Mouse (Mus musculus) forebrain, embryonic 12.5 days (tissue): Measurements from ENCODE around the gene Coa3. TPM values are rescaled to one million over a fixed set of nuclear protein-coding genes. Genes with fewer than 3 reads are reported as not detected.

Experiments
- ATAC-seq: fragments of 200-750 bp; cut with Nextera tagmentation; 2 replicates; pipeline ENCODE4 v1.8.0; 2017; ENCODE audit warnings: moderate TSS enrichment; ENCODE audit not compliant: low FRiP score
- H3K27ac ChIP-seq: fragments of 300-500 bp; sonication (generic); 2 replicates; pipeline ENCODE4 v1.5.1; 2016; ENCODE audit warnings: mild to moderate bottlenecking
- H3K27me3 ChIP-seq: fragments of 300-500 bp; sonication (generic); 2 replicates; pipeline ENCODE4 v1.6.1; 2016; ENCODE audit warnings: mild to moderate bottlenecking
- H3K36me3 ChIP-seq: fragments of 300-500 bp; sonication (generic); replicated peaks from 2 replicates; pipeline ENCODE4 v1.6.1; 2016; ENCODE audit warnings: mild to moderate bottlenecking
- H3K4me1 ChIP-seq: fragments of 300-500 bp; sonication (generic); 2 replicates; pipeline ENCODE4 v1.6.1; 2016
- H3K4me2 ChIP-seq: fragments of 300-500 bp; sonication (generic); 2 replicates; pipeline ENCODE4 v1.6.1; 2016; ENCODE audit warnings: mild to moderate bottlenecking, moderate library complexity
- H3K4me3 ChIP-seq: fragments of 300-500 bp; sonication (generic); replicated peaks from 2 replicates; pipeline ENCODE4 v1.5.1; 2016; ENCODE audit warnings: mild to moderate bottlenecking
- H3K9ac ChIP-seq: fragments of 300-500 bp; sonication (generic); 2 replicates; pipeline ENCODE4 v1.6.1; 2016; ENCODE audit warnings: mild to moderate bottlenecking
- H3K9me3 ChIP-seq: fragments of 300-500 bp; sonication (generic); 2 replicates; pipeline ENCODE4 v1.6.1; 2016
- WGBS: fragments of 180-500 bp; shearing (Covaris S2); methylation state at CpG from one replicate; pipeline ENCODE4 v1.1.7; 2016; 5-methylcytosine and 5-hydroxymethylcytosine counted together
- polyA plus RNA-seq: library from polyadenylated mRNA; unstranded; fragments of >200 nt; fragmentation: Nextera tagmentation; extraction: Ambion mirVana; gene quantifications from 2 replicates; pipeline ENCODE4 v1.2.1, GENCODE M21; 2016

Gene Coa3
- polyA plus RNA-seq, 1 experiment from 2014 or later = 183 TPM

DNA sequence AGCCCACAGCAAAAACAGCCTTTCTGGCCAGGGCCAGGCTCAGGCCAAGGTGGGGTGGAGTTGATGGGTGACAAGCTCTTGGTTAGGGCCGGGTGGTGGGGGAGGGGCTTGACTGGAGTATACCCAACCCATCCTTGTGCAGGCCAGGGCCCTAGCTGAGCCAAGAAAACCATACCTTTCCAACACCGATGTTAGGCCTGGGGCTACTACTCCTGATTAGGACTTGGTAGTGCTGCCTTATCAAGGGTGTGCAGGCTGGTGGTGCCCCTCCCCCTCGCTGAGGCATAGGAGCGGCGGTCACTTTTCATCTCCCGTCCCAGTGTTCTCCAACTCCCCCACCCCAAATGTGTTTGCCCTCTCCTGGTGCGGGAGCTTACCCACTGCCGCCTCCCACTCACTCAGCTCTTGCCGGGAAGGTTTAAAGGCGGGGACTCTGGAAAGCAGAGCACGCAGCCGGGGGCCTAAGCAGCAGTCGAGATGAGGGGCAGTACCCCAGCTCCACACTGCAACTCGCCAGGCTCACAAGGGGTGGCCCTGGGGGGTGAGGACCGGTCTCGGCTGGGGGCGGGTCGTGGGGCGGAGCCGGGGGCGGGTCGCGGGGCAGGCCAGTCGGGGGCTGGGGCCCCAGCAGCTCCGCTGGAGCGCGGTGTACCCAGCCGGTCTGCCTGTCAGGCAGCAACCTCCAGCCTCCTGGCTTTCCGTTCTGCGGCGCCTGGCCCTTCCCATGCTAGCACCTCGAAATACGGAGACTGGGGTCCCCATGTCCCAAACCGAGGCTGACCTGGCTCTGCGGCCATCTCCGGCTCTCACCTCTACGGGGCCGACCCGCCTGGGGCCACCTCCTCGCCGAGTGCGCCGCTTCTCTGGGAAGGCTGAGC is 18.7 kb downstream of the Coa3 start, which contains the start of gene Wnk4:
Gene Wnk4, plus strand, starts transcription at position 620 of the 878 bp plus-strand sequence.
- peak within 1 kb of the TSS; percentile 67 for H3K9ac ChIP-seq
- ATAC-seq = peak; percentile 84
- peaks cover 43% of the 10 kb centered on the region for H3K27me3 ChIP-seq
- 0 out of 2 replicates have a peak within 1 kb of the TSS, but pooled peaks have one; percentile 38 for H3K27ac ChIP-seq
- under 1% methylated on average over 43 of the region's 43 CpGs for WGBS
- H3K4me3 ChIP-seq = peak within 1 kb of the TSS; percentile 49
- H3K4me2 ChIP-seq = peak within 1 kb of the TSS; percentile 96
- H3K4me1 ChIP-seq = peaks cover 54% of the 10 kb centered on the region
- H3K36me3 ChIP-seq = peaks cover 14% of the 10 kb centered on the region; the same call in 1 of the 2 replicates
- H3K9me3 ChIP-seq = no peaks in the 10 kb centered on the region

DNA sequence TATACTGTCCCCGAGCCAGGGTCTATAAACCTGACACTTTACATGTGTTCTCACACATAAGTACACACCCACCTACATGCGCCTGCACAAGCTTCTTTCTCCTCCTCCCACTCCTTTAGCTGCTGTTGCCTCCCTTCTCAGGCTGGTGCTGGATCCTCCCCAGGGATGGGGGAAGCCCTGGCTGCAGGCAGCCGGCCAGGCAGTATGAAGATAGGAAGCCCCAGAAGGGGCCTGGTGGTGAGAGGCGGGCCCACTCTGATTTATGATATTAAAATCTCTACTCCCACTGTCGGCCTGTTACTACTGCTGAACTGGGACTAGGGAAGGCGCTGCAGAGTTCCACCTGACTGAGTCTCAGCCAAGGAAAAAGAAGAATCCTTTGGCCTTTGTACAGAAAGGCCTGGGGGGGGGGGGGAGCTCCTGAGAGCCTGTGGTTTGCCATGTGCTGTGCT is 19.6 kb downstream of the Coa3 start:
- 48% methylated on average over 6 of the region's 6 CpGs for whole genome bisulfite sequencing
- Histone ChIP-seq H3K36me3 (peaks cover 14% of the 10 kb centered on the region; the same call in 1 of the 2 replicates), H3K9ac (no peak overlapping the region), H3K27ac (0 out of 2 replicates have a peak overlapping the region, but pooled peaks have one; percentile 38), H3K4me3 (no peak overlapping the region), H3K27me3 (peaks cover 35% of the 10 kb centered on the region), H3K9me3 (no peaks in the 10 kb centered on the region), H3K4me2 (peak overlapping the region; percentile 96), H3K4me1 (peaks cover 53% of the 10 kb centered on the region)
- no peak for ATAC-seq

DNA sequence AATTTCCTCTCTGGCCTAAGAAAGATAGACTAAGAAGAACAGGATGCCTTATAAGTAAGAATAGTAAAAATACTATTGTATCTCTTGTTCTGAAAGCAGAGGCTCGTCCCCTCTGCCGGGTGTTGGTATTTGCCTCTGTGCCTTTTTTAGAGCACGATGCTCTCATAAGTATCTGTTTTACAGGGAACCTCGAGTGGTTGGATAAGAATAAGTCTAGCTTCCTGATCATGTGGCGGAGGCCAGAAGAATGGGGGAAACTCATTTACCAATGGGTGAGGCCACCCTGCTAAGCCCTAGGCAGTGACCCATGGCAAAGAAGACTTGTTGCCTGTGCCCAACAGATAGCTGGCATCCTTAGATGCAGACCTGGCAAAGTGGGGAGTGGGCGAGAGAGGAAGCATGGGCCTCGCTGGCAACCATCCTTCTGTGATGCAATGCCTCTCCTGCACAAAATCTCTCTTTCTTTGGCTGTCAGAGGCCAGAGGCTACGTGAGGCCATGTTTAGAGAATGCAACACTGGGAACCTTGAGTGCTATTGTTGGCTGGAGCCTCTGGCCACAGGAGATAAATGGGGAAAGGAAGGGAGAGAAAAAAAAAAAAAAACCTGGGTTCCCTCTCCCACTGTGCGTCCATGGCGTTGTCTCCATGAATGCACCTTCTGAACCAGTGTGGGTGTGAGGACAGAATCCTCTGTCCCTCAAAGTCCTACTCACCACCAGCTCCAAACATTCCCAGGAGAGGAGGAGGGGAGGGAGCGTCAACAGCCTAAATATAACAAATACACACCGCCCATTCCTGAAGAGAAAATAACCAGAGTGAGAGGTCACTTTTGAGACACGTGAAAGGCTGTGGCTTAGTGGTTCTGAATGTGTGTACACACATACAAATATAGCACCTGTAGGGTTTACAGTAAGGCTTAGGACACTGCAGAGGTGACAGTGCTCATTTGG is 22.8 kb downstream of the Coa3 start:
- H3K4me1 ChIP-seq = peaks cover 39% of the 10 kb centered on the region
- H3K4me3 ChIP-seq = no peak overlapping the region
- H3K27me3 ChIP-seq = peaks cover 4% of the 10 kb centered on the region
- ATAC-seq = no peak
- peaks cover 14% of the 10 kb centered on the region; the same call in 1 of the 2 replicates for H3K36me3 ChIP-seq
- H3K9ac ChIP-seq = no peak overlapping the region
- no peaks in the 10 kb centered on the region for H3K9me3 ChIP-seq
- no peak overlapping the region for H3K4me2 ChIP-seq
- H3K27ac ChIP-seq = no peak overlapping the region
- 89% methylated on average over 13 of the region's 13 CpGs for WGBS

DNA sequence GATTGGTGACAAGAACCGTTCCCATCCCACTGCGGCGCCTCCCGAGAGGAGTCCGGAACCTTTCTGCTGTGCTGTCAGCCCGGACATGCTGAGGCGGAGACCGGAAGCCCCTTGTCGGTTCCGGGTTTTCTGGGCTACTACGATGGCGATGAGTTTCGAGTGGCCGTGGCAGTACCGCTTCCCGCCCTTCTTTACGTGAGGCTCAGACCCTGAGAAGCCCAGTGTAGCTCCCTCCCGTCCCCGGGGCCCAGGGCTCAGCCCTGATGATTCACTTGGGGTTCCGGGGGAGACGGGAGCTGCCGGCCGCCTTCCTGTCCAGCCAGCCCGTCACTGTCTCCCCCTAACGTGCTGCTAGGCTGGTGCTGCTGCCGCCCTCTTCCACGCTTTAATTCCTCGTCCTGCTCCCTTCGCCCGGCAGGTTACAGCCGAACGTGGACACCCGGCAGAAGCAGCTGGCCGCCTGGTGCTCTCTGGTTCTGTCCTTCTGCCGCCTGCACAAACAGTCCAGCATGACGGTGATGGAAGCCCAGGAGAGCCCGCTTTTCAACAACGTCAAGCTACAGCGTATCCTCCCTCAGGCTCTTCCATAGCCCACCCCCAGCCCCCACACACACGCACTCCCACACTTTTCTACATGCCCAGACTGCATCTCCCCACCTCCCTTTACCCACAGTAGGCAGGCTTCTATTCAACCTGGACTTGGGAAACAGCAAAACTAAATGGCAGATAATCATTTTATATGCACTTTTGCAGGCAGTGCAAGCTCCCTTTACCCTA is 25.1 kb downstream of the Coa3 start, which contains the start of gene Vps25:
Gene Vps25, plus strand, starts transcription at position 95 of the 777 bp plus-strand sequence.
- peaks cover 3% of the 10 kb centered on the region; the same call in 1 of the 2 replicates for H3K27me3 ChIP-seq
- H3K27ac ChIP-seq = peak within 1 kb of the TSS; percentile 88
- peak; percentile 78 for ATAC-seq
- H3K36me3 ChIP-seq = peaks cover 14% of the 10 kb centered on the region; the same call in 1 of the 2 replicates
- under 1% methylated on average over 40 of the region's 40 CpGs for WGBS
- peak within 1 kb of the TSS; percentile 91 for H3K9ac ChIP-seq
- peak within 1 kb of the TSS; percentile 95 for H3K4me2 ChIP-seq
- peak within 1 kb of the TSS; percentile 90 for H3K4me3 ChIP-seq
- no peaks in the 10 kb centered on the region for H3K9me3 ChIP-seq
- H3K4me1 ChIP-seq = peaks cover 18% of the 10 kb centered on the region

DNA sequence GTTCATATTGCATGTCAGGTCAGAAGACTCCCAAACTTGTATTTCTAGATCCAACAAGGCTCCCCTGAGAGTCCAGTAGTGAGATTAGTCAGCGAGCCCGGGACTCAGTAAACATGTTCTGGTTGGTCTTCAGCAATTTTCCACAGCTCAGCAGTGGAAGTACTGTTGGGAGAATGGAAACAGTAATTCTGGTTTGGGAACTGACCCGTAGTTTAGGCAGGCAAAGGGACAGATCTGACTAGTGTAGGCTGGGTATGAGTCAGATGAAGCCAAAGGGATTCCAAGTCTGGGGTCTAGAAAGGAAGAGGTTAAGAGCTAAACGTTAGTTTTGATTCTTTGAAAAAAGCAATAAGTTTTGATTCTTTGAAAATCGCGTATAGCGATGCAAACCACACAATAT is 26.0 kb downstream of the Coa3 start:
- WGBS = 19% methylated on average over 7 of the region's 7 CpGs
- Histone ChIP-seq H3K27ac (no peak overlapping the region), H3K36me3 (0 out of 2 replicates have a peak, but pooled peaks cover 5% of the 10 kb centered on the region), H3K4me3 (peak overlapping the region; percentile 90), H3K27me3 (peaks cover 7% of the 10 kb centered on the region), H3K9me3 (no peaks in the 10 kb centered on the region), H3K4me2 (peak overlapping the region; percentile 95), H3K9ac (peak overlapping the region; percentile 91), H3K4me1 (peaks cover 16% of the 10 kb centered on the region)
- ATAC-seq = no peak

DNA sequence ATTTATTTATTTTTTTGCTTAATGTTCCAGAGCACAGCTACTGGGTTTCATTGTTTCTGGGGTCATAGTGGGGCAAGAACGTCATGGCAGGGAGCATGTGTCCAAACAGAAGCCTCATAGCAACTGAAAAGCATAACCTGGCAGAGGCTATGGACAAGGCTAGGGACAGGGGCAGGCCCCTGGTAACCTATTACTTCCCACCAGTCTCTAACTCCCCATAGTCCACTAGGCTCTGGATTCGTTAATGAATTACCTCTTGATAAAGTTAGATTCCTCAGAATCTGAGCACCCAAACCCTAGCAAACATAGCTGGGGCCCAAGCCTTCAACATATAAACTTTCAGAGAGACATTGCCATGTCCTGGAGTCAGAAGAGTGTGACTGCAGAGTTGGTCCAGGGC is 27.9 kb downstream of the Coa3 start:
- Histone ChIP-seq H3K9ac (no peak overlapping the region), H3K36me3 (0 out of 2 replicates have a peak, but pooled peaks cover 4% of the 10 kb centered on the region), H3K4me2 (no peak overlapping the region), H3K27ac (no peak overlapping the region), H3K27me3 (peaks cover 26% of the 10 kb centered on the region), H3K4me1 (peaks cover 27% of the 10 kb centered on the region), H3K9me3 (no peaks in the 10 kb centered on the region), H3K4me3 (no peak overlapping the region)
- 82% methylated on average over 2 of the region's 2 CpGs for WGBS
- ATAC-seq = no peak

DNA sequence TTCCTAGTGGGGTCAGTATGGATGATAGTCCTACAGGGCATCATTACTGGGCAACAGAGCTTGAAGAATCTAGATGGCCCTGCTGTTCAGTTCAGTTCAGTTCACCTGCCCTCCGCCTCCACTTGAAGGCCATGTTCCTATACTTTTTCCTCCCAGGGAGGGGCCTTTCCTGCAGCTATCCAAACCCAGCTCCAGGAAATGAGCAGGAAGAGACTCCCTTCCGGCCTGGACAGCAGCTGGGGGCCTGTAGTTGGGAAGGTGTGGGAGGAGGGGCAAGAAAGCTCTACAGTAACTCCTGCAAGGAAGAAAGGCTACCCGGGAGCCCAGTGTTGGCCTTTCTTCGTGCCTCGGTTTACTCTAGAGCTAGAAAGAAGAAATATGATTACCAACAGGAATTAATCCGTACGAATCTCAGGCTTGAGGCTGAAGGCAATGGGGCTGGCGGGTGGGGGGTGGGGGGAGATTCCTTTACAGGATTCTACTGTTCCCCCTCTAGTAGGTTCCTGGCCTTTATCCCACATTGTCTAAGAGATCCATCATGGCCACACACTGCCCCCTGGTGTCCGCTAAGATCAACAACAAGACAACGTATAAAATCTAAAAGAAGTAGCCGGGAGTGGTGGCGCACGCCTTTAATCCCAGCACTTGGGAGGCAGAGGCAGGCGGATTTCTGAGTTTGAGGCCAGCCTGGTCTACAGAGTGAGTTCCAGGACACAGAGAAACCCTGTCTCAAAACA is 30.5 kb downstream of the Coa3 start:
- H3K27ac ChIP-seq = no peak overlapping the region
- WGBS = 39% methylated on average over 14 of the region's 14 CpGs
- H3K27me3 ChIP-seq = peaks cover 46% of the 10 kb centered on the region

DNA sequence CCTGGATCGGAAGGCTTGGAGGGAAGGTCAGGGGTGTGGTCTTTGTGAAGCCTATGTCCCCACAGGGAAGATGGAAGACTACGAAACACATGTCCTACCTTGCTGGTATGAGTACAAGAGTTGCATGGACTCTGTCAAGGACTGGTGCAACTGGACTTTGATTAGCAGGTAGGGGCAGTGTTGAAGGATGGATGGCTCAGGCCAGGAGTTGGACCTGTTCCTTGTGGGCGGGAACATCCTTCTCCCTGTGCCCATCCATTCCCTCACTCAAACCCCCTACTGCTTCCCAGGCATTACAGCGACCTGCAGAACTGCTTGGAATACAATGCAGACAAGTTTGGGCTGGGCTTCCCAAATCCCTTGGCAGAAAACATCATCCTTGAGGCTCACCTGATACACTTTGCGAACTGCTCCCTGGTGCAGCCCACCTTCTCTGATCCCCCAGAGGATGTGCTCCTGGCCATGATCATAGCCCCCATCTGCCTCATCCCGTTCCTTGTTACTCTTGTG is 31.3 kb downstream of the Coa3 start:
- ATAC-seq = no peak
- no peak overlapping the region for H3K9ac ChIP-seq
- no peak overlapping the region for H3K4me3 ChIP-seq
- no peaks in the 10 kb centered on the region for H3K36me3 ChIP-seq
- no peaks in the 10 kb centered on the region for H3K9me3 ChIP-seq
- WGBS = 78% methylated on average over 6 of the region's 6 CpGs
- peaks cover 52% of the 10 kb centered on the region for H3K27me3 ChIP-seq
- no peak overlapping the region for H3K4me2 ChIP-seq
- no peak overlapping the region for H3K27ac ChIP-seq
- peaks cover 18% of the 10 kb centered on the region for H3K4me1 ChIP-seq

More for the DNA sequence above, 30.5 kb downstream of the Coa3 start:
- H3K4me1 ChIP-seq = peaks cover 25% of the 10 kb centered on the region
- no peak overlapping the region for H3K4me3 ChIP-seq
- H3K9ac ChIP-seq = no peak overlapping the region
- ATAC-seq = no peak
- no peaks in the 10 kb centered on the region for H3K36me3 ChIP-seq
- H3K4me2 ChIP-seq = no peak overlapping the region
- no peaks in the 10 kb centered on the region for H3K9me3 ChIP-seq

DNA sequence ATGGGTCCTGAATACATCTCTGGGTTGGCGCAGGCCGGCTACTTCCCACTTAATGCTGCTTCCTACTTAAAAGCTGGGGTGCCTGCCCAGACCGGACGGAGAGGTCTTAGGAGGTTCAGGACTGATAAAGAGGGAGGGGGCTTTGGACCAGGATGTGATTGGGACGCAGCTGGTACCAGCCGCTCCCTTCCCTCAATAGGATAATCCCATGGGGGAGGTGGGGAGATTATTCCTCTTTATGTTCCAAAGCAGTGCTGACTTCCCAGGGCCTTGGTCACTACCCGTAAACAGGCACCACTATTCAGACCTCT is 32.3 kb downstream of the Coa3 start:
- Histone ChIP-seq H3K9me3 (no peaks in the 10 kb centered on the region), H3K36me3 (no peaks in the 10 kb centered on the region), H3K27me3 (peaks cover 52% of the 10 kb centered on the region), H3K9ac (peak overlapping the region; percentile 76), H3K4me3 (peak overlapping the region; percentile 61), H3K4me2 (peak overlapping the region; percentile 98), H3K4me1 (peaks cover 18% of the 10 kb centered on the region), H3K27ac (0 out of 2 replicates have a peak overlapping the region, but pooled peaks have one; percentile 20)
- 6% methylated on average over 7 of the region's 7 CpGs for WGBS
- ATAC-seq = peak; percentile 39; the same call in 1 of the 2 replicates

DNA sequence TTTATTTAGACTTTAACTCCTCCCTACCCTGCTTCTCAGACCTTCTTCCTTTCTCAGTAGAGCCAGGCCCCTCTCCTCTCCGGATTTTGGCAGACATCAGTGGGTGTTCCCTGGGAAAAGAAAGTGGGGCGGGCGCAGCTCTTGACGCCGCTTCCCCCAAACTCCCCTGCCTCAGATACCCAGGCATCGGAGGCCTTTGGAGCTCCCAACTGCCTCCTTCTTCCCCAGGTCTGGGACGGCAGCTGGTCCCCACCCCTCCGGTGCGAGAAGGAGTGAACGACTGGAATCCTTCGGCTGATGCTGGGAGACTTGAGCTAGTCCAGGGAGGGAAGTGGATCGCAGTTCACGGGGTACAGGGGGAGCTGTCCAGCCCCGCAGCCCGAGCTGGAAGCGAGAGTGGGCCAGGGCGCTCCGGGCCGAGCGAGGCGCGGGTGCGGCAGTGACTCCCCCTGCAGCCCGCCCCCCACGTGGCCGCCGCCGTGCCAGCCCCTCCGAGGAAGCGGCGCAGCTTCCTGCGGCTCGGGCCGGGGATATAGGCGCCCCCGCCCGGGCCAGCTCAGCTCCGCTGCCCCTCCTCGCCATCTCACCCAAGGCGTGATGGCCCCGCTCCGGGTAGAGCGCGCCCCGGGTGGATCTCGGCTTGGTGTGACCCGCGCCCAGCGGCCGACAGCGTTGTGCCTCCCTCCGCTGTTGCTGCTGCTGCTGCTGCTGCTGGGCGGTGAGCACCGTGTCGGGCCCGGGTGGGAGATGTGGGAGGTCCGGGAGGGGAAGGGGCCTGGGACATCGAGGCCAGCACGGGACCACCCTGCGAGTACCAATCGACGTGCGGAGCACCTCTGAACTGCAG is 32.8 kb downstream of the Coa3 start, which contains the start of gene Ramp2:
Gene Ramp2, plus strand, starts transcription at position 174 of the 847 bp plus-strand sequence.
- WGBS = under 1% methylated on average over 62 of the region's 63 CpGs
- Histone ChIP-seq H3K4me3 (peak within 1 kb of the TSS; percentile 61), H3K9me3 (no peaks in the 10 kb centered on the region), H3K4me1 (peaks cover 18% of the 10 kb centered on the region), H3K4me2 (peak within 1 kb of the TSS; percentile 98), H3K36me3 (no peaks in the 10 kb centered on the region), H3K27ac (0 out of 2 replicates have a peak within 1 kb of the TSS, but pooled peaks have one; percentile 20), H3K27me3 (peaks cover 52% of the 10 kb centered on the region), H3K9ac (peak within 1 kb of the TSS; percentile 76)
- ATAC-seq = peak; percentile 60
